Mouse (Mus musculus) hindbrain, embryonic 14.5 days (tissue): ENCODE data around the gene Ccnd3. TPM values are rescaled to one million over a fixed set of nuclear protein-coding genes. Genes with fewer than 3 reads are reported as not detected.
"Not testable (repeated sequence)": the region's sequence is repeated elsewhere in the genome, so short reads cannot be mapped to it uniquely, and the experiment has no call there.

Source experiments
- ATAC-seq: fragments of 200-750 bp; cut with Nextera tagmentation; 2 replicates; pipeline ENCODE4 v1.8.0; 2017; ENCODE audit warnings: moderate number of reproducible peaks, mild to moderate bottlenecking, moderate TSS enrichment, moderate library complexity; ENCODE audit not compliant: low FRiP score
- DNase-seq: peaks from one replicate; pipeline ENCODE4 v3.0.0-alpha.2; 2015; ENCODE audit warnings: low spot score
- H3K27ac ChIP-seq: fragments of 300-500 bp; sonication (generic); 2 replicates; pipeline ENCODE4 v1.5.1; 2014; ENCODE audit warnings: mild to moderate bottlenecking, moderate library complexity
- H3K27me3 ChIP-seq: fragments of 300-500 bp; sonication (generic); 2 replicates; pipeline ENCODE4 v1.6.1; 2014; ENCODE audit warnings: mild to moderate bottlenecking, low read length, mixed read lengths; ENCODE audit not compliant: control insufficient read depth, insufficient read depth
- H3K36me3 ChIP-seq: fragments of 300-500 bp; sonication (generic); replicated peaks from 2 replicates; pipeline ENCODE4 v1.6.1; 2014; ENCODE audit not compliant: control insufficient read depth, insufficient read depth
- H3K4me1 ChIP-seq: fragments of 300-500 bp; sonication (generic); replicated peaks from 2 replicates; pipeline ENCODE4 v1.6.1; 2014; ENCODE audit warnings: antibody characterized with exemption, low read length, mixed read lengths; ENCODE audit not compliant: control insufficient read depth, insufficient read depth
- H3K4me2 ChIP-seq: fragments of 300-500 bp; sonication (generic); replicated peaks from 2 replicates; pipeline ENCODE4 v1.6.1; 2014; ENCODE audit warnings: mild to moderate bottlenecking, moderate library complexity
- H3K4me3 ChIP-seq: fragments of 300-500 bp; sonication (generic); replicated peaks from 2 replicates; pipeline ENCODE4 v1.5.1; 2014; ENCODE audit warnings: mild to moderate bottlenecking, low read length
- H3K9ac ChIP-seq: fragments of 300-500 bp; sonication (generic); 2 replicates; pipeline ENCODE4 v1.6.1; 2014
- H3K9me3 ChIP-seq: fragments of 300-500 bp; sonication (generic); 2 replicates; pipeline ENCODE4 v1.6.1; 2016; ENCODE audit warnings: low read length; ENCODE audit not compliant: control insufficient read depth
- WGBS: fragments of 180-500 bp; shearing (Covaris S2); extraction: QIAGEN DNeasy Blood & Tissue Kit; methylation state at CpG from one replicate; pipeline ENCODE4 v1.1.7; 2014; 5-methylcytosine and 5-hydroxymethylcytosine counted together
- polyA plus RNA-seq: library from polyadenylated mRNA; unstranded; fragments of >200 nt; fragmentation: Nextera tagmentation; extraction: Ambion mirVana; gene quantifications from 2 replicates; pipeline ENCODE4 v1.2.1, GENCODE M21; 2014

Gene Ccnd3
- polyA plus RNA-seq, 1 experiment from 2014 or later = 80.3 TPM

DNA sequence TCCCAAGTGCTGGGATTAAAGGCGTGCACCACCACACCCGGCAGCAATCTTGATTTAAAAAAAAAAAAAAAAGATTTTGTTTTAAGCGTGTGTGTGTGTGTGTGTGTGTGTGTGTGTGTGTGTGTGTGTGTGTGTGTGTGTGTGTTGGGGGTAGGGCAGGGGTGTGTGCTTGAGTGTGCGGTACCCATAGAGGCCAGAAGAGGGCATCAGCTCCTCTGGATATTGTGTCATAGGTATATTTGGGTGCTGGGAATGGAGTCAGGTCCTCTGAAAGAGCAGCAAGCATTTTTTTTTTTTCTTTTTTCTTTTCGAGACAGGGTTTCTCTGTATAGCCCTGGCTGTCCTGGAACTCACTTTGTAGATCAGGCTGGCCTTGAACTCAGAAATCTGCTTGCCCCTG lies 119.7 kb downstream of the Ccnd3 start:
- H3K9ac ChIP-seq, H3K27me3 ChIP-seq, ATAC-seq, H3K4me3 ChIP-seq, H3K4me1 ChIP-seq, DNase-seq, H3K9me3 ChIP-seq, H3K27ac ChIP-seq, H3K4me2 ChIP-seq: not testable (repeated sequence)
- peaks cover 66% of the 10 kb centered on the region for H3K36me3 ChIP-seq
- 96% methylated on average over 5 of the region's 5 CpGs for WGBS

DNA sequence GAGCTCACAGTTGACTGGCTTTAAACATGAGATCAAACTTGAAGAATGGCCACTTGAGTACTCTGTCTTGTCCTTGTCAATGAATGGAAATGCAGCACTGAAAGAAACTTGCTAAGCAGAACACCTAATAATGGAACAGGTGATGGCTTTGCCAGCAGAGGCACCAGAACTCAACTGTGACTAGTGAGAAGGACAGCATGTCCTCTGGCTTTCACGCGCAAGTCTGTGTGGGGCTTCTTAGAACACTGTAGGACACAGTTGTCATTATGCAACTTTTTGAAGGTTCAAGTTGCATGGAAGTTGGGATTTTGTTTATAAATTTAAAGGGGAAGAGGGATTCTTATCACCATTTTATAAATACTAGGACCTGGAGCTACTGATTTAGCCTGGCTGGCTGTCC lies 120.2 kb downstream of the Ccnd3 start:
- ATAC-seq (no peak), DNase-seq (no peak)
- Histone ChIP-seq H3K27ac (no peak overlapping the region), H3K9me3 (no peaks in the 10 kb centered on the region), H3K4me2 (no peak overlapping the region), H3K36me3 (peaks cover 61% of the 10 kb centered on the region), H3K4me3 (no peak overlapping the region), H3K4me1 (peaks cover 7% of the 10 kb centered on the region; the same call in 1 of the 2 replicates), H3K27me3 (no peaks in the 10 kb centered on the region), H3K9ac (no peak overlapping the region)
- WGBS = 97% methylated on average over 2 of the region's 2 CpGs

DNA sequence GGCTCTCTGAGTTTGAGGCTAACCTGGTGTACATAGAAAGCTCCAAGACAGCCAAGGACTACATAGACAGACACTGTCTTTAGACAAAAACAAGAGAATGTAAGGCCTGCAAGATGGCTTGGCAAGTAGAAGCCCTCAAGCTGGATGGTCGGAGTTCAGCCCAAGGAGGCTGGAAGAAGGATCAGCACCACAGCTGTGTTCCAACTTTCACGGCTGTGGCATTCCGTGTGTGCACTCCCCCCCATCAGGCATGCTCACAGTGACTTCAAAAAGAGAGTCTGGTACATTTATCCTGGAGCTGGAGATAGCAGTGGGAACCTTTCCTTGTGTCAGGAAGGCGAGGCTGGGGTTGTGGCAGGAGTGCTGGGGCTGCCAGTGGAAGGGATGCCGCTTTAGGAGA lies 121.2 kb downstream of the Ccnd3 start:
- WGBS = 95% methylated on average over 5 of the region's 5 CpGs

DNA sequence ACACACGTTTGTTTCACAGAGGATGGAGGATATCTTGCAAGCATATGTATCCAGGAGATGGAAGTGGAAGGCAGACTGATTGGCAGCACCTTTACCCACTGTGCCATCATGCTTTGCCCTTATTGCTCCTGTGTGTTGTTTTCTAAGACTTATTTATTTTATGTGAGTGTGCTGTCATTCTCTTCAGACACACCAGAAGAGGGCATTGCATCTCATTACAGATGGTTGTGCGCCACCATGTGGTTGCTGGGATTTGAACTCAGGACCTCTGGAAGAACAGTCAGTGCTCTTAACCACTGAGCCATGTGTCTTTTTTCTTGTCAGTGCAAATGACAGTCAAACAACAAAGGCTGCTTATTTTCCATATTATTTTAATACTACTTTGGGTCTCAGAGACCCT lies 122.9 kb downstream of the Ccnd3 start:
- H3K4me1 ChIP-seq = peaks cover 30% of the 10 kb centered on the region
- DNase-seq (no peak), ATAC-seq (no peak)
- H3K27ac ChIP-seq = no peak overlapping the region
- no peaks in the 10 kb centered on the region for H3K9me3 ChIP-seq
- no peaks in the 10 kb centered on the region for H3K27me3 ChIP-seq
- 83% methylated on average over 2 of the region's 2 CpGs for WGBS
- no peak overlapping the region for H3K9ac ChIP-seq
- peaks cover 34% of the 10 kb centered on the region for H3K36me3 ChIP-seq
- H3K4me3 ChIP-seq = no peak overlapping the region
- H3K4me2 ChIP-seq = peak overlapping the region; percentile 57; the same call in 1 of the 2 replicates

More for the DNA sequence above, 121.2 kb downstream of the Ccnd3 start:
- DNase-seq (no peak), ATAC-seq (no peak)
- Histone ChIP-seq H3K4me2 (no peak overlapping the region), H3K27ac (no peak overlapping the region), H3K4me3 (no peak overlapping the region), H3K27me3 (no peaks in the 10 kb centered on the region), H3K9me3 (no peaks in the 10 kb centered on the region), H3K36me3 (peaks cover 51% of the 10 kb centered on the region), H3K9ac (no peak overlapping the region), H3K4me1 (peaks cover 12% of the 10 kb centered on the region)

DNA sequence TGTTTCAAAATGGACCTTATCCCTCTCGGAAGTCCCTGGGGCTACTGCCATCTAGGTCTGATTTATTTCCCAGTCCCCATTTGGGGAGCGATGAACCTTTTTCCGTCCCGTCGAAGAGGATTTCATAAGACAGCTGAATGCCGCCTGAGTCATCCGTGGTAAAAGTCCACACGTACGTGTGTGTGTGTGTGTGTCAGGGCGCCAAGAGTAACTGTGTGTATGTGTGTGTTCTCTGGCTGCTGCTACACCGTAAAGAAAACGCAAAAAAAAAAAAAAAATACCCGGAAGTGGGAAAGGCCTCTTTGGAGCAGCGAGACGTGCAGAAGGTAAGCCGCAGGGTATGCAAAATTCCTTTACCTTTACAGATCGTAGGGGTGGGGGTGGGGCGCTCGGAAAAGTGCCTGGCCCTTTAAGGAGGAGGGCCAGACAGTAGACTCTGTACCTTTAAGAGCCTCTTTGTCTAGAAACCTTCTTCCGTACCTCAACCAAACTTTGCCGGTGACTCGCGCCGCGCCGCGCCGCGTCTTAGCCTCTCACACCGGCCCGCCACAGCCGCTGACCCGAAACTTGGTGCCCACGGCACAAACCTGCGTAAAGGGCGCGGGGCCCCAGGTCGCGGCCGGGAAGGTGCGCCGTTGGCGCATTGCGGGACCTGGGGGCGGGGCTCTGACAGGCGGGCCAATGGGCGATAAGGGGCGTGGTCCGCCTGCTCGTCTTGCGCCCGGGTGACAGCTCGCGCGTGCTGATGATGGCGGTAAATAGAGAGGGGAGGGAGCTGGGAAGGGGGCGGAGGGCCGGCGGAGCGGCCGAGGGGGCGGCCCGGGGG lies 124.2 kb downstream of the Ccnd3 start:
- Histone ChIP-seq H3K27me3 (no peaks in the 10 kb centered on the region), H3K9me3 (no peaks in the 10 kb centered on the region), H3K27ac (peak overlapping the region; percentile 93), H3K36me3 (peaks cover 21% of the 10 kb centered on the region), H3K4me1 (peaks cover 31% of the 10 kb centered on the region), H3K9ac (peak overlapping the region; percentile 69), H3K4me3 (peak overlapping the region; percentile 55), H3K4me2 (peak overlapping the region; percentile 59)
- DNase-seq (peak; percentile 93), ATAC-seq (peak; percentile 96)
- under 1% methylated on average over 63 of the region's 63 CpGs for WGBS

- H3K9me3 ChIP-seq = no peaks in the 10 kb centered on the region
- ATAC-seq (peak; percentile 51), DNase-seq (peak; percentile 62)
- H3K9ac ChIP-seq = peak overlapping the region; percentile 69
- peaks cover 31% of the 10 kb centered on the region for H3K4me1 ChIP-seq
- H3K4me3 ChIP-seq = peak overlapping the region; percentile 55
- H3K27me3 ChIP-seq = no peaks in the 10 kb centered on the region
- WGBS = under 1% methylated on average over 60 of the region's 61 CpGs
- H3K36me3 ChIP-seq = peaks cover 17% of the 10 kb centered on the region
- H3K4me2 ChIP-seq = peak overlapping the region; percentile 59
- peak overlapping the region; percentile 93 for H3K27ac ChIP-seq
These were observed 125.1 kb downstream of the Ccnd3 start for GRCm38 (mm10) chr17:47629717-47630677.

GRCm38 (mm10) chr17:47630678-47631065 lies 125.8 kb downstream of the Ccnd3 start, which contains the start of gene Usp49:
Usp49 (plus strand) TSS chr17:47630690.
- no peaks in the 10 kb centered on the region for H3K9me3 ChIP-seq
- peak within 1 kb of the TSS; percentile 93 for H3K27ac ChIP-seq
- 2% methylated on average over 3 of the region's 3 CpGs for WGBS
- H3K4me1 ChIP-seq = peaks cover 31% of the 10 kb centered on the region
- H3K36me3 ChIP-seq = peaks cover 16% of the 10 kb centered on the region
- H3K27me3 ChIP-seq = no peaks in the 10 kb centered on the region
- peak within 1 kb of the TSS; percentile 69 for H3K9ac ChIP-seq
- DNase-seq = no peak
- ATAC-seq = no peak
- peak within 1 kb of the TSS; percentile 59 for H3K4me2 ChIP-seq
- peak within 1 kb of the TSS; percentile 55 for H3K4me3 ChIP-seq

DNA sequence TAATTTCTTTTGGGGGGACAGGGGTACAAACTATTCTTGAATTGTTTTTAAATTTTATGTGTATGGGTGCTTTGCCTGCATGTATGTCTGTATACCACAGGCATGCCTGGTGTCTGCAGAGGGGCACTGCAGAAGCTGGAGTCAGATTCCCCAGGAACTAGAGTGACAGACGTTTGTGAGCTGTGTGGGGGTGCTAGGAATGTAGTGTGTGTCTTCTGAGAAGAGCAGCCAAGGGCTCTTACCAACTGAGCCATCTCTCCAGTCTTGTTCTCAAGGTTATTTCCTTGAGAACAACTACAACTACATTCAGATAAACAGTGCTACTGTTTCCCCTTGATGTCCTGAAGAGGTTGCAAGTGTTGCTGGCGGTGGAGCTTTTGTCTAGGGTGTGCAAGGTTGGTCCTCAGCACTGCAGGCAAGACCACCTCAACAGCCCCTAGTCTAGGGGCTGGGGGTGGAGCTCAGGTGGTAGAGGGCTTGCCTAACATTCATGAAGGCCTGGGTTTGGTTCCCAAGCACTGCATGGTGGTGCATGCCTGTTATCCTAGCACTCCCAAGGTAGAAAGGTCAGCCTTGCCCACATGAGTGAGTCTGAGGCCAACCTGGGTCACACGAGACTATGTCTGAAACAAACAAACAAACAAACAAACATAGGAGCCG lies 127.5 kb downstream of the Ccnd3 start:
- ATAC-seq (no peak), DNase-seq (no peak)
- Histone ChIP-seq H3K4me3 (no peak overlapping the region), H3K9me3 (no peaks in the 10 kb centered on the region), H3K4me2 (peak overlapping the region; percentile 27; the same call in 1 of the 2 replicates), H3K27me3 (no peaks in the 10 kb centered on the region), H3K9ac (no peak overlapping the region), H3K27ac (no peak overlapping the region), H3K4me1 (peaks cover 31% of the 10 kb centered on the region), H3K36me3 (peaks cover 12% of the 10 kb centered on the region)
- WGBS = 69% methylated on average over 4 of the region's 4 CpGs
